Mouse (Mus musculus): ENCODE results near the gene Mlxipl.
"Not testable (repeated sequence)": the region's sequence is repeated elsewhere in the genome, so short reads cannot be mapped to it uniquely, and the experiment has no call there.

Mlxipl gene

GRCm38 (mm10) chr5:135089653-135090052 is at the start of gene Mlxipl:
Mlxipl (plus strand) TSS chr5:135089890.
- DNase-seq (ENCODE audit: low read depth, low spot score), result peak; percentile 57

- peak; percentile 32 for DNase-seq (ENCODE audit: low read depth, low spot score)
Observed at GRCm38 (mm10) chr5:135040059-135040458, 49.6 kb upstream of the Mlxipl start.

GRCm38 (mm10) chr5:135040777-135041176 is 48.9 kb upstream of the Mlxipl start:
- DNase-seq (ENCODE audit: low read depth, low spot score), result no peak

- DNase-seq (ENCODE audit: low read depth, low spot score), result peak; percentile 94
Observed at GRCm38 (mm10) chr5:135042105-135042788, 47.4 kb upstream of the Mlxipl start.

- no peak for DNase-seq (ENCODE audit: low read depth, low spot score)
Observed at GRCm38 (mm10) chr5:135044575-135044974, 45.1 kb upstream of the Mlxipl start.

GRCm38 (mm10) chr5:135048539-135048938 is 41.2 kb upstream of the Mlxipl start:
- DNase-seq (ENCODE audit: low read depth, low spot score), result no peak

GRCm38 (mm10) chr5:135049268-135049667 is 40.4 kb upstream of the Mlxipl start:
- DNase-seq (ENCODE audit: low read depth, low spot score), result peak; percentile 90

GRCm38 (mm10) chr5:135053356-135053755 is 36.3 kb upstream of the Mlxipl start:
- no peak for DNase-seq (ENCODE audit: low read depth, low spot score)

GRCm38 (mm10) chr5:135063629-135064381 is 25.9 kb upstream of the Mlxipl start, which contains the start of gene Dnajc30:
Dnajc30 (plus strand) TSS chr5:135064202.
- DNase-seq (ENCODE audit: low read depth, low spot score), result peak; percentile 99

- DNase-seq (ENCODE audit: low read depth, low spot score), result no peak
Observed at GRCm38 (mm10) chr5:135064382-135064766, 25.3 kb upstream of the Mlxipl start.

- DNase-seq (ENCODE audit: low read depth, low spot score), result not testable (repeated sequence)
Observed at GRCm38 (mm10) chr5:135064909-135065446, 24.7 kb upstream of the Mlxipl start, which contains the start of gene Bud23. Bud23 (minus strand) TSS chr5:135064959.

- DNase-seq (ENCODE audit: low read depth, low spot score), result no peak
Observed at GRCm38 (mm10) chr5:135066008-135066407, 23.7 kb upstream of the Mlxipl start.

- no peak for DNase-seq (ENCODE audit: low read depth, low spot score)
Observed at GRCm38 (mm10) chr5:135070448-135070847, 19.2 kb upstream of the Mlxipl start.

GRCm38 (mm10) chr5:135072061-135072460 is 17.6 kb upstream of the Mlxipl start:
- DNase-seq (ENCODE audit: low read depth, low spot score), result peak; percentile 59

- DNase-seq (ENCODE audit: low read depth, low spot score), result peak; percentile 88
Observed at GRCm38 (mm10) chr5:135072720-135073119, 17.0 kb upstream of the Mlxipl start.

- peak; percentile 61 for DNase-seq (ENCODE audit: low read depth, low spot score)
Observed at GRCm38 (mm10) chr5:135073349-135074150, 16.1 kb upstream of the Mlxipl start.

GRCm38 (mm10) chr5:135075655-135076054 is 14.0 kb upstream of the Mlxipl start:
- no peak for DNase-seq (ENCODE audit: low read depth, low spot score)

- DNase-seq (ENCODE audit: low read depth, low spot score), result no peak
Observed at GRCm38 (mm10) chr5:135076368-135076767, 13.3 kb upstream of the Mlxipl start.

- DNase-seq (ENCODE audit: low read depth, low spot score), result peak; percentile 61
Observed at GRCm38 (mm10) chr5:135076931-135077505, 12.7 kb upstream of the Mlxipl start.

GRCm38 (mm10) chr5:135077564-135078481 is 11.9 kb upstream of the Mlxipl start, which contains the start of gene Vps37d:
Vps37d (minus strand) TSS chr5:135078266.
- DNase-seq (ENCODE audit: low read depth, low spot score), result peak; percentile 93
